In the genomic region with DNA sequence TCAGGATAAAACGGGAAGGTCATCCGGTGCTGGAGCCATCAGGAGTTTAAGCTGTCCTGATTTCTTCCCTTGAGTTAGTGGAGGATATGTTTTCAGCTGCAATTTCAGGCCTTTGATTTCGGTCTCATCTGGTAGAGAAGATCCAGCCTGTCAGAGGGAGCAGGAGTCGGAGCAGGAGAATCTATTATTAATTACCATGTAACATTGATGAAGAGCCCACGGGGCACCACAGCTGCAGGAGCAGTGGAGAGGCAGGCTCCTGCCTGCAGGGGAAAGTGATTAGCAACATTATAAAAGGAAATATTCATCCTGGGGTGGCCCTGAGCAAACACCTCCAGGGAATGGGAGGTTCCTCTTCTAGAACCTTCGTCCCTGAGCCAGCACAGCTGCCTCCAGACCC, we compare ENCODE assay signal across 33 mouse cellular contexts. TPM values are rescaled to one million over a fixed set of nuclear protein-coding genes. Genes with fewer than 3 reads are reported as not detected.
A peak's percentile ranks its signal among the peaks of the same experiment; 100 is the strongest.
DNase-seq lines count a peak whose midpoint lies in the region; ATAC-seq and TF ChIP-seq lines count a peak whose summit lies in the region.
"Had no signal": no experiment of that assay in that cellular context is flagged by ENCODE, and none has a peak within 500 bp of the region (broad histone marks: within the 10 kb centered on the region; RNA-seq: fewer than 3 reads in every experiment).

No protein-coding gene starts in this region.

- H3K9ac ChIP-seq in hindbrain, embryonic 16.5 days (ENCODE audit: low read depth, low read length) = no peak overlapping the region
- no peak overlapping the region for H3K9ac ChIP-seq in hindbrain, embryonic 13.5 days
- H3K9ac ChIP-seq in midbrain, embryonic 15.5 days = no peak overlapping the region
- no peak overlapping the region for H3K9ac ChIP-seq in midbrain, postnatal 0 days (replicated peaks; ENCODE audit: low read length, poor library complexity, severe bottlenecking)
- H3K9ac ChIP-seq: embryonic facial prominence, embryonic 13.5 days; embryonic facial prominence, embryonic 15.5 days; forebrain, embryonic 12.5 days had no signal

- WGBS in hindbrain, embryonic 16.5 days = 53% methylated on average over 6 of the region's 6 CpGs
- 60% methylated on average over 6 of the region's 6 CpGs for WGBS in hindbrain, embryonic 13.5 days
- 49% methylated on average over 6 of the region's 6 CpGs for WGBS in midbrain, embryonic 15.5 days
- 58% methylated on average over 6 of the region's 6 CpGs for WGBS in midbrain, postnatal 0 days

- no peak for TF ChIP-seq CTCF in midbrain, postnatal 0 days (IDR thresholded peaks at IDR 0.05)

- H3K4me3 ChIP-seq in hindbrain, embryonic 16.5 days (ENCODE audit: low read length) = no peak overlapping the region
- no peak overlapping the region for H3K4me3 ChIP-seq in hindbrain, embryonic 13.5 days
- H3K4me3 ChIP-seq in midbrain, embryonic 15.5 days = no peak overlapping the region
- no peak overlapping the region for H3K4me3 ChIP-seq in midbrain, postnatal 0 days (ENCODE audit: low read depth, low read length)
- H3K4me3 ChIP-seq: embryonic facial prominence, embryonic 13.5 days; embryonic facial prominence, embryonic 15.5 days; erythroblast, embryonic 14.5 days; forebrain, embryonic 10.5 days; forebrain, embryonic 12.5 days had no signal

- no peaks in the 10 kb centered on the region; the same call in 1 of the 2 replicates for H3K4me1 ChIP-seq in hindbrain, embryonic 16.5 days (ENCODE audit: control insufficient read depth, insufficient read depth, low read depth, low read length)
- peaks cover 7% of the 10 kb centered on the region; the same call in 1 of the 2 replicates for H3K4me1 ChIP-seq in hindbrain, embryonic 13.5 days (replicated peaks)
- peaks cover 4% of the 10 kb centered on the region; the same call in 1 of the 2 replicates for H3K4me1 ChIP-seq in midbrain, embryonic 15.5 days
- peaks cover 6% of the 10 kb centered on the region for H3K4me1 ChIP-seq in midbrain, postnatal 0 days (ENCODE audit: insufficient read depth, low read length)
- H3K4me1 ChIP-seq: embryonic facial prominence, embryonic 15.5 days; forebrain, embryonic 12.5 days had no signal

- 0 out of 2 replicates have a peak, but pooled peaks have one; percentile 58 for ATAC-seq in hindbrain, embryonic 16.5 days
- ATAC-seq in hindbrain, embryonic 13.5 days (ENCODE audit: low FRiP score) = no peak
- ATAC-seq in midbrain, embryonic 15.5 days (replicated peaks) = peak; percentile 63; the same call in 1 of the 2 replicates
- ATAC-seq in midbrain, postnatal 0 days (ENCODE audit: low FRiP score) = no peak
- ATAC-seq: activated CD4-positive, CD25-positive, alpha-beta regulatory T cell, adult 4 months; CD4-positive, CD25-positive, alpha-beta regulatory T cell, adult 4 months; forebrain, embryonic 14.5 days; Patski had no signal

- H3K36me3 ChIP-seq in hindbrain, embryonic 16.5 days (ENCODE audit: control insufficient read depth, insufficient read depth, low read length) = no peaks in the 10 kb centered on the region
- H3K36me3 ChIP-seq in hindbrain, embryonic 13.5 days = no peaks in the 10 kb centered on the region
- H3K36me3 ChIP-seq in midbrain, embryonic 15.5 days (replicated peaks) = no peaks in the 10 kb centered on the region
- no peaks in the 10 kb centered on the region for H3K36me3 ChIP-seq in midbrain, postnatal 0 days (ENCODE audit: insufficient read depth, low read length)
- H3K36me3 ChIP-seq: embryonic facial prominence, embryonic 13.5 days; embryonic facial prominence, embryonic 15.5 days; forebrain, embryonic 10.5 days; forebrain, embryonic 12.5 days; G1E had no signal

- H3K9me3 ChIP-seq in hindbrain, embryonic 16.5 days (ENCODE audit: control insufficient read depth, low read length) = no peaks in the 10 kb centered on the region
- H3K9me3 ChIP-seq in hindbrain, embryonic 13.5 days = no peaks in the 10 kb centered on the region
- H3K9me3 ChIP-seq in midbrain, embryonic 15.5 days = no peaks in the 10 kb centered on the region
- no peaks in the 10 kb centered on the region for H3K9me3 ChIP-seq in midbrain, postnatal 0 days (ENCODE audit: low read length)
- H3K9me3 ChIP-seq: embryonic facial prominence, embryonic 13.5 days; embryonic facial prominence, embryonic 15.5 days; forebrain, embryonic 10.5 days; forebrain, embryonic 12.5 days; G1E had no signal

- H3K27me3 ChIP-seq in hindbrain, embryonic 16.5 days (replicated peaks; ENCODE audit: control insufficient read depth, insufficient read depth, low read length) = no peaks in the 10 kb centered on the region
- 0 out of 2 replicates have a peak, but pooled peaks cover 7% of the 10 kb centered on the region for H3K27me3 ChIP-seq in hindbrain, embryonic 13.5 days
- H3K27me3 ChIP-seq in midbrain, embryonic 15.5 days (replicated peaks) = no peaks in the 10 kb centered on the region
- H3K27me3 ChIP-seq in midbrain, postnatal 0 days (ENCODE audit: insufficient read depth, low read length) = no peaks in the 10 kb centered on the region
- H3K27me3 ChIP-seq: embryonic facial prominence, embryonic 13.5 days; embryonic facial prominence, embryonic 15.5 days; forebrain, embryonic 12.5 days; Patski had no signal

- DNase-seq in gastrocnemius, adult 18-20 months (ENCODE audit: low spot score) = peak; percentile 33
- no peak for DNase-seq in gastrocnemius, adult 8-10 months (ENCODE audit: low spot score in 2 of 2)
- no peak for DNase-seq in midbrain, postnatal 0 days (ENCODE audit: low spot score)
- DNase-seq in right cerebral cortex, postnatal 14 days = peak; percentile 1
- DNase-seq in right cerebral cortex, postnatal 10 days (ENCODE audit: low spot score in 2 of 2) = no peak
- DNase-seq: adrenal gland, adult 8-10 months; adrenal gland, postnatal 14 days; adrenal gland, postnatal 36 days; B cell, adult 2 months; cerebellum, adult 11 months; cerebellum, adult 18-20 months; cerebellum, adult 8-10 months; cerebellum, adult 9-11 months; cerebellum, postnatal 14 days; cerebellum, postnatal 36 days; embryo, embryonic 11 days had no signal

- H3K27ac ChIP-seq in hindbrain, embryonic 16.5 days (ENCODE audit: low read depth, low read length) = no peak overlapping the region
- no peak overlapping the region for H3K27ac ChIP-seq in hindbrain, embryonic 13.5 days
- H3K27ac ChIP-seq in midbrain, embryonic 15.5 days = no peak overlapping the region
- H3K27ac ChIP-seq in midbrain, postnatal 0 days (ENCODE audit: low read depth, low read length) = no peak overlapping the region
- H3K27ac ChIP-seq: embryonic facial prominence, embryonic 13.5 days; embryonic facial prominence, embryonic 15.5 days; forebrain, embryonic 10.5 days; forebrain, embryonic 12.5 days had no signal

- no peak overlapping the region for H3K4me2 ChIP-seq in hindbrain, embryonic 16.5 days (ENCODE audit: low read length)
- H3K4me2 ChIP-seq in hindbrain, embryonic 13.5 days = no peak overlapping the region
- H3K4me2 ChIP-seq in midbrain, embryonic 15.5 days = no peak overlapping the region
- no peak overlapping the region for H3K4me2 ChIP-seq in midbrain, postnatal 0 days (ENCODE audit: low read depth, low read length, poor library complexity, severe bottlenecking)
- H3K4me2 ChIP-seq: embryonic facial prominence, embryonic 13.5 days; embryonic facial prominence, embryonic 15.5 days; forebrain, embryonic 12.5 days had no signal

RNA-seq across cellular contexts. Expression of a gene that starts 19.7 kb away (rescaled TPM):
- not detected for total RNA-seq in gastrocnemius, adult 18-20 months (2021)
- total RNA-seq in gastrocnemius, adult 8-10 months (2022) = not detected
- polyA plus RNA-seq in hindbrain, embryonic 16.5 days (2015; fragmentation: Nextera tagmentation; extraction: Ambion mirVana) = not detected in 2 replicates
- not detected in 2 replicates for polyA plus RNA-seq in hindbrain, embryonic 13.5 days (2015; fragmentation: Nextera tagmentation; extraction: Ambion mirVana)
- not detected in 2 replicates for polyA plus RNA-seq in midbrain, embryonic 15.5 days (2015; fragmentation: Nextera tagmentation; extraction: Ambion mirVana)
- total RNA-seq in midbrain, postnatal 0 days (2014; rRNA removed) = 0.16 TPM in 1 of 2 replicates, not detected in the other
- polyA plus RNA-seq in midbrain, postnatal 0 days (2015; fragmentation: Nextera tagmentation; extraction: Ambion mirVana) = not detected in 2 replicates
- total RNA-seq: adrenal gland, adult 18-20 months; adrenal gland, adult 8-10 months; adrenal gland, postnatal 14 days; adrenal gland, postnatal 36 days; CH12.LX; common myeloid progenitor, adult 5-6 weeks; G1E had no signal
- polyA plus RNA-seq: activated CD4-positive, CD25-positive, alpha-beta regulatory T cell, adult 4 months; CD4-positive, CD25-positive, alpha-beta regulatory T cell, adult 4 months; embryonic facial prominence, embryonic 11.5 days; embryonic facial prominence, embryonic 13.5 days; erythroblast, embryonic 14.5 days; forebrain, embryonic 10.5 days; forebrain, embryonic 12.5 days; forebrain, embryonic 14.5 days; G1E; Patski had no signal

RNA-seq across cellular contexts. Expression of a gene that starts 36.6 kb away (rescaled TPM):
- total RNA-seq in gastrocnemius, adult 18-20 months (2021) = 1 to 10 TPM; 4.7 to 9.2 TPM
- 1 to 10 TPM; 4.0 to 9.7 (median 5.3) TPM for total RNA-seq in gastrocnemius, adult 8-10 months (2022)
- 31.9 and 34.6 TPM in 2 replicates for polyA plus RNA-seq in hindbrain, embryonic 16.5 days (2015; fragmentation: Nextera tagmentation; extraction: Ambion mirVana)
- 20.8 and 23.1 TPM in 2 replicates for polyA plus RNA-seq in hindbrain, embryonic 13.5 days (2015; fragmentation: Nextera tagmentation; extraction: Ambion mirVana)
- polyA plus RNA-seq in midbrain, embryonic 15.5 days (2015; fragmentation: Nextera tagmentation; extraction: Ambion mirVana) = 39.5 and 40.5 TPM in 2 replicates
- total RNA-seq in midbrain, postnatal 0 days (2014; rRNA removed) = 109 and 126 TPM in 2 replicates
- polyA plus RNA-seq in midbrain, postnatal 0 days (2015; fragmentation: Nextera tagmentation; extraction: Ambion mirVana) = 52.2 and 55.7 TPM in 2 replicates
- polyA plus RNA-seq: G1E had no signal

Comparison
In these comparisons a context has a peak if more than half of its experiments do, and no peak if none do; other contexts are left out.
1. DNase-seq: peak in gastrocnemius, adult 18-20 months (single experiment) and right cerebral cortex, postnatal 14 days (single experiment); none in gastrocnemius, adult 8-10 months (0 of 2), midbrain, postnatal 0 days (single experiment) and right cerebral cortex, postnatal 10 days (0 of 2).
2. ATAC-seq: peak in hindbrain, embryonic 16.5 days (single experiment) and midbrain, embryonic 15.5 days (single experiment); none in hindbrain, embryonic 13.5 days (single experiment) and midbrain, postnatal 0 days (single experiment).